Mouse (Mus musculus) liver, postnatal 0 days (tissue): ENCODE measurements at regions not wholly inside any gene's neighbourhood (a gene's known extent, or its start where the extent isn't known, plus 50 kb on each side); places are given as distances from the start of the nearest gene placed in this dataset.

ENCODE experiments used
- ATAC-seq: fragments of 200-750 bp; cut with Nextera tagmentation; 2 replicates; pipeline ENCODE4 v1.8.0; 2017; ENCODE audit warnings: mild to moderate bottlenecking, moderate library complexity
- DNase-seq: peaks from one replicate; pipeline ENCODE4 v3.0.0-alpha.2; 2016
- H3K27ac ChIP-seq: fragments of 300-500 bp; sonication (generic); 2 replicates; pipeline ENCODE4 v1.5.1; 2014; ENCODE audit warnings: antibody characterized with exemption, moderate library complexity, mild to moderate bottlenecking, low read depth
- H3K27me3 ChIP-seq: fragments of 300-500 bp; sonication (generic); 2 replicates; pipeline ENCODE4 v1.6.1; 2014; ENCODE audit warnings: low read length, control low read depth, mixed read lengths; ENCODE audit not compliant: insufficient read depth
- H3K36me3 ChIP-seq: fragments of 300-500 bp; sonication (generic); replicated peaks from 2 replicates; pipeline ENCODE4 v1.6.1; 2014; ENCODE audit warnings: mild to moderate bottlenecking, control low read depth, low read length, moderate library complexity, mixed read lengths; ENCODE audit not compliant: insufficient read depth
- H3K4me1 ChIP-seq: fragments of 300-500 bp; sonication (generic); 2 replicates; pipeline ENCODE4 v1.6.1; 2014; ENCODE audit warnings: antibody characterized with exemption, mild to moderate bottlenecking, control low read depth; ENCODE audit not compliant: insufficient read depth
- H3K4me2 ChIP-seq: fragments of 300-500 bp; sonication (generic); 2 replicates; pipeline ENCODE4 v1.6.1; 2014; ENCODE audit warnings: low read depth, mild to moderate bottlenecking, low read length, moderate library complexity, mixed read lengths
- H3K4me3 ChIP-seq: fragments of 300-500 bp; sonication (generic); 2 replicates; pipeline ENCODE4 v1.5.1; 2014; ENCODE audit warnings: low read depth, low read length
- H3K9ac ChIP-seq: fragments of 300-500 bp; sonication (generic); replicated peaks from 2 replicates; pipeline ENCODE4 v1.6.1; 2014; ENCODE audit warnings: mild to moderate bottlenecking, moderate library complexity
- H3K9me3 ChIP-seq: fragments of 300-500 bp; sonication (generic); 2 replicates; pipeline ENCODE4 v1.6.1; 2016; ENCODE audit warnings: mild to moderate bottlenecking, control low read depth, low read length, mixed read lengths
- CTCF ChIP-seq: sonication (generic); IDR thresholded peaks from 2 replicates; pipeline ENCODE4 v1.5.1; 2016; ENCODE audit warnings: antibody characterized with exemption, low read depth
- EP300 ChIP-seq: IDR thresholded peaks from 2 replicates; pipeline ENCODE4 v1.6.1; 2016; ENCODE audit warnings: antibody characterized with exemption, low read depth, mild to moderate bottlenecking
- WGBS: fragments of 180-500 bp; shearing (Covaris S2); extraction: QIAGEN DNeasy Blood & Tissue Kit; methylation state at CpG from one replicate; pipeline ENCODE4 v1.1.7; 2014; ENCODE audit not compliant: insufficient replicate concordance; 5-methylcytosine and 5-hydroxymethylcytosine counted together

DNA sequence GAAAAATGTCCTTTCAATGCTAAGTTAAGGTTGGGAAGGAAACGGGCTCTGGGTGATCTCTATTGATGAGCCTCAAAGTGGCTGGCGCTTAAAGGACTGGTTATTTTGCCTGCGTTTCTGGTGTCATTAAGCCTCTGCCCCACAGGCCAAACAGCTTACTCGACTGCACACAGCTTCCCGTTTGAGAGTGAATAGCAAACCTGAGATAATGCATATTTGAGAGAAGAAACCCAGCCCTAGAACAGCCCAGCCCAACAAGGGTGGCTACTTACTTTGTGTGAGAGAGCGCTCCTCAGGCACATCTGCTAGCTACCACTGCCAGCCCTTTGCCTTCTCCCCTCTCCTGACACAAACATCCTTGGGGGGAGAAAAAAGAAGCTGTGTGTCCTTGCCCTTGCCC, 201.7 kb downstream of the Grb14 start:
- no peaks in the 10 kb centered on the region for H3K36me3 ChIP-seq
- 56% methylated on average over 6 of the region's 6 CpGs for WGBS
- DNase-seq (no peak), ATAC-seq (no peak)
- H3K9me3 ChIP-seq, result no peaks in the 10 kb centered on the region
- no peak overlapping the region for H3K27ac ChIP-seq
- H3K4me2 ChIP-seq, result no peak overlapping the region
- H3K27me3 ChIP-seq, result no peaks in the 10 kb centered on the region
- no peak overlapping the region for H3K9ac ChIP-seq
- no peaks in the 10 kb centered on the region for H3K4me1 ChIP-seq
- TF ChIP-seq EP300, result no peak
- no peak for TF ChIP-seq CTCF
- H3K4me3 ChIP-seq, result no peak overlapping the region

- no peak for ATAC-seq
- Histone ChIP-seq H3K4me3 (no peak overlapping the region), H3K4me1 (no peaks in the 10 kb centered on the region), H3K9ac (no peak overlapping the region), H3K4me2 (no peak overlapping the region), H3K27ac (no peak overlapping the region), H3K27me3 (no peaks in the 10 kb centered on the region), H3K36me3 (no peaks in the 10 kb centered on the region), H3K9me3 (no peaks in the 10 kb centered on the region)
- TF ChIP-seq CTCF (no peak), EP300 (no peak)
- DNase-seq, result no peak
- WGBS, result 80% methylated on average over 5 of the region's 5 CpGs
These were observed 206.6 kb downstream of the Grb14 start for GRCm38 (mm10) chr2:64818159-64818558.
